Mouse (Mus musculus): ENCODE measurements around the gene Idh3a. TPM values are rescaled to one million over a fixed set of nuclear protein-coding genes. Genes with fewer than 3 reads are reported as not detected.

The Idh3a gene
- polyA plus RNA-seq, 1 experiment from 2014 or later = 159 TPM

- Histone ChIP-seq H3K4me2 (ENCODE audit: low read depth, low read length) (no peak overlapping the region), H3K27me3 (replicated peaks; ENCODE audit: control insufficient read depth, insufficient read depth, low read length) (no peaks in the 10 kb centered on the region), H3K4me1 (ENCODE audit: control insufficient read depth, insufficient read depth, low read length) (no peaks in the 10 kb centered on the region), H3K27ac (replicated peaks; ENCODE audit: low read depth, low read length) (no peak overlapping the region), H3K4me3 (ENCODE audit: low read depth, low read length) (no peak overlapping the region), H3K36me3 (ENCODE audit: control insufficient read depth, insufficient read depth, low read length) (no peaks in the 10 kb centered on the region), H3K9ac (ENCODE audit: low read depth, low read length) (no peak overlapping the region), H3K9me3 (ENCODE audit: control insufficient read depth, low read length) (no peaks in the 10 kb centered on the region)
- DNase-seq (ENCODE audit: low spot score) = no peak
- ATAC-seq (ENCODE audit: low read depth) = no peak
These were observed 44.8 kb downstream of the Idh3a start for GRCm38 (mm10) chr9:54630905-54631304.

GRCm38 (mm10) chr9:54633401-54633800 is 47.3 kb downstream of the Idh3a start:
- DNase-seq (ENCODE audit: low spot score) = peak; percentile 26
- 53% methylated on average over 2 of the region's 2 CpGs for WGBS
- H3K4me2 ChIP-seq (ENCODE audit: low read depth, low read length) = no peak overlapping the region

GRCm38 (mm10) chr9:54637510-54638314 is 51.6 kb downstream of the Idh3a start:
- DNase-seq (ENCODE audit: low spot score) (no peak), ATAC-seq (ENCODE audit: low read depth) (no peak)
- Histone ChIP-seq H3K4me3 (ENCODE audit: low read depth, low read length) (no peak overlapping the region), H3K36me3 (ENCODE audit: control insufficient read depth, insufficient read depth, low read length) (no peaks in the 10 kb centered on the region), H3K27ac (replicated peaks; ENCODE audit: low read depth, low read length) (no peak overlapping the region), H3K4me1 (ENCODE audit: control insufficient read depth, insufficient read depth, low read length) (no peaks in the 10 kb centered on the region; the same call in 1 of the 2 replicates), H3K27me3 (replicated peaks; ENCODE audit: control insufficient read depth, insufficient read depth, low read length) (no peaks in the 10 kb centered on the region), H3K9me3 (ENCODE audit: control insufficient read depth, low read length) (no peaks in the 10 kb centered on the region), H3K9ac (ENCODE audit: low read depth, low read length) (no peak overlapping the region), H3K4me2 (ENCODE audit: low read depth, low read length) (no peak overlapping the region)
- WGBS = 64% methylated on average over 4 of the region's 5 CpGs

More at GRCm38 (mm10) chr9:54633401-54633800, 47.3 kb downstream of the Idh3a start:
- no peak for ATAC-seq (ENCODE audit: low read depth)
- Histone ChIP-seq H3K4me3 (ENCODE audit: low read depth, low read length) (no peak overlapping the region), H3K27ac (replicated peaks; ENCODE audit: low read depth, low read length) (no peak overlapping the region), H3K36me3 (ENCODE audit: control insufficient read depth, insufficient read depth, low read length) (no peaks in the 10 kb centered on the region), H3K4me1 (ENCODE audit: control insufficient read depth, insufficient read depth, low read length) (no peaks in the 10 kb centered on the region), H3K9me3 (ENCODE audit: control insufficient read depth, low read length) (no peaks in the 10 kb centered on the region), H3K27me3 (replicated peaks; ENCODE audit: control insufficient read depth, insufficient read depth, low read length) (no peaks in the 10 kb centered on the region), H3K9ac (ENCODE audit: low read depth, low read length) (no peak overlapping the region)

GRCm38 (mm10) chr9:54639192-54639591 is 53.1 kb downstream of the Idh3a start:
- Histone ChIP-seq H3K4me3 (ENCODE audit: low read depth, low read length) (no peak overlapping the region), H3K9me3 (ENCODE audit: control insufficient read depth, low read length) (no peaks in the 10 kb centered on the region), H3K4me1 (ENCODE audit: control insufficient read depth, insufficient read depth, low read length) (no peaks in the 10 kb centered on the region; the same call in 1 of the 2 replicates), H3K4me2 (ENCODE audit: low read depth, low read length) (no peak overlapping the region), H3K9ac (ENCODE audit: low read depth, low read length) (no peak overlapping the region), H3K36me3 (ENCODE audit: control insufficient read depth, insufficient read depth, low read length) (no peaks in the 10 kb centered on the region), H3K27me3 (replicated peaks; ENCODE audit: control insufficient read depth, insufficient read depth, low read length) (no peaks in the 10 kb centered on the region), H3K27ac (replicated peaks; ENCODE audit: low read depth, low read length) (no peak overlapping the region)
- ATAC-seq (ENCODE audit: low read depth) (no peak), DNase-seq (ENCODE audit: low spot score) (peak; percentile 9)
- 70% methylated on average over 2 of the region's 2 CpGs for WGBS

GRCm38 (mm10) chr9:54641548-54641947 is 55.4 kb downstream of the Idh3a start:
- Histone ChIP-seq H3K27ac (replicated peaks; ENCODE audit: low read depth, low read length) (no peak overlapping the region), H3K9me3 (ENCODE audit: control insufficient read depth, low read length) (no peaks in the 10 kb centered on the region), H3K4me2 (ENCODE audit: low read depth, low read length) (no peak overlapping the region), H3K36me3 (ENCODE audit: control insufficient read depth, insufficient read depth, low read length) (no peaks in the 10 kb centered on the region), H3K4me3 (ENCODE audit: low read depth, low read length) (no peak overlapping the region), H3K4me1 (ENCODE audit: control insufficient read depth, insufficient read depth, low read length) (no peaks in the 10 kb centered on the region; the same call in 1 of the 2 replicates), H3K9ac (ENCODE audit: low read depth, low read length) (no peak overlapping the region), H3K27me3 (replicated peaks; ENCODE audit: control insufficient read depth, insufficient read depth, low read length) (no peaks in the 10 kb centered on the region)
- WGBS = 77% methylated on average over 3 of the region's 3 CpGs
- no peak for ATAC-seq (ENCODE audit: low read depth)
- DNase-seq (ENCODE audit: low spot score) = no peak

GRCm38 (mm10) chr9:54642149-54642548 is 56.0 kb downstream of the Idh3a start:
- no peak overlapping the region for H3K4me2 ChIP-seq (ENCODE audit: low read depth, low read length)
- DNase-seq (ENCODE audit: low spot score) (no peak), ATAC-seq (ENCODE audit: low read depth) (no peak)
- H3K9ac ChIP-seq (ENCODE audit: low read depth, low read length) = no peak overlapping the region
- H3K4me3 ChIP-seq (ENCODE audit: low read depth, low read length) = no peak overlapping the region
- H3K27me3 ChIP-seq (replicated peaks; ENCODE audit: control insufficient read depth, insufficient read depth, low read length) = no peaks in the 10 kb centered on the region
- H3K27ac ChIP-seq (replicated peaks; ENCODE audit: low read depth, low read length) = no peak overlapping the region
- H3K4me1 ChIP-seq (ENCODE audit: control insufficient read depth, insufficient read depth, low read length) = no peaks in the 10 kb centered on the region; the same call in 1 of the 2 replicates
- no peaks in the 10 kb centered on the region for H3K36me3 ChIP-seq (ENCODE audit: control insufficient read depth, insufficient read depth, low read length)
- H3K9me3 ChIP-seq (ENCODE audit: control insufficient read depth, low read length) = no peaks in the 10 kb centered on the region
- whole genome bisulfite sequencing = 79% methylated on average over 2 of the region's 2 CpGs

- H3K4me1 ChIP-seq (ENCODE audit: control insufficient read depth, insufficient read depth, low read length) = no peaks in the 10 kb centered on the region; the same call in 1 of the 2 replicates
- H3K4me3 ChIP-seq (ENCODE audit: low read depth, low read length) = no peak overlapping the region
- H3K27me3 ChIP-seq (replicated peaks; ENCODE audit: control insufficient read depth, insufficient read depth, low read length) = no peaks in the 10 kb centered on the region
- no peak overlapping the region for H3K4me2 ChIP-seq (ENCODE audit: low read depth, low read length)
- no peak overlapping the region for H3K27ac ChIP-seq (replicated peaks; ENCODE audit: low read depth, low read length)
- ATAC-seq (ENCODE audit: low read depth) (no peak), DNase-seq (ENCODE audit: low spot score) (no peak)
- H3K36me3 ChIP-seq (ENCODE audit: control insufficient read depth, insufficient read depth, low read length) = no peaks in the 10 kb centered on the region
- 79% methylated on average over 4 of the region's 4 CpGs for WGBS
- H3K9me3 ChIP-seq (ENCODE audit: control insufficient read depth, low read length) = no peaks in the 10 kb centered on the region
- H3K9ac ChIP-seq (ENCODE audit: low read depth, low read length) = no peak overlapping the region
These were observed 56.4 kb downstream of the Idh3a start for GRCm38 (mm10) chr9:54642556-54642955.

- 86% methylated on average over 7 of the region's 7 CpGs for WGBS
- DNase-seq (ENCODE audit: low spot score) (no peak), ATAC-seq (ENCODE audit: low read depth) (0 out of 2 replicates have a peak, but pooled peaks have one; percentile 41)
- H3K4me3 ChIP-seq (ENCODE audit: low read depth, low read length) = no peak overlapping the region
- H3K4me1 ChIP-seq (ENCODE audit: control insufficient read depth, insufficient read depth, low read length) = no peaks in the 10 kb centered on the region; the same call in 1 of the 2 replicates
- no peaks in the 10 kb centered on the region for H3K36me3 ChIP-seq (ENCODE audit: control insufficient read depth, insufficient read depth, low read length)
- H3K4me2 ChIP-seq (ENCODE audit: low read depth, low read length) = no peak overlapping the region
- H3K9ac ChIP-seq (ENCODE audit: low read depth, low read length) = no peak overlapping the region
- no peaks in the 10 kb centered on the region for H3K27me3 ChIP-seq (replicated peaks; ENCODE audit: control insufficient read depth, insufficient read depth, low read length)
- no peak overlapping the region for H3K27ac ChIP-seq (replicated peaks; ENCODE audit: low read depth, low read length)
- no peaks in the 10 kb centered on the region for H3K9me3 ChIP-seq (ENCODE audit: control insufficient read depth, low read length)
These were observed 57.0 kb downstream of the Idh3a start for GRCm38 (mm10) chr9:54643179-54643578.

GRCm38 (mm10) chr9:54645530-54645929 is 59.4 kb downstream of the Idh3a start:
- Histone ChIP-seq H3K27me3 (replicated peaks; ENCODE audit: control insufficient read depth, insufficient read depth, low read length) (no peaks in the 10 kb centered on the region), H3K4me2 (ENCODE audit: low read depth, low read length) (no peak overlapping the region), H3K9ac (ENCODE audit: low read depth, low read length) (no peak overlapping the region), H3K36me3 (ENCODE audit: control insufficient read depth, insufficient read depth, low read length) (no peaks in the 10 kb centered on the region), H3K9me3 (ENCODE audit: control insufficient read depth, low read length) (no peaks in the 10 kb centered on the region), H3K4me3 (ENCODE audit: low read depth, low read length) (no peak overlapping the region), H3K27ac (replicated peaks; ENCODE audit: low read depth, low read length) (no peak overlapping the region), H3K4me1 (ENCODE audit: control insufficient read depth, insufficient read depth, low read length) (no peaks in the 10 kb centered on the region)
- no peak for ATAC-seq (ENCODE audit: low read depth)
- 85% methylated on average over 6 of the region's 6 CpGs for WGBS
- no peak for DNase-seq (ENCODE audit: low spot score)
